8 mouse cellular contexts compared by ENCODE assay signal in genomic region chrX:103477507-103477906, GRCm38 (mm10). TPM values are rescaled to one million over a fixed set of nuclear protein-coding genes. Genes with fewer than 3 reads are reported as not detected.
DNase-seq lines count a peak whose midpoint lies in the region; ATAC-seq and TF ChIP-seq lines count a peak whose summit lies in the region.

No protein-coding gene starts in this region.

- no peak for ATAC-seq in heart, embryonic 11.5 days (replicated peaks; ENCODE audit: insufficient number of reproducible peaks, low FRiP score, low TSS enrichment)
- peak; percentile 61; the same call in 1 of the 2 replicates for ATAC-seq in forebrain, embryonic 12.5 days (ENCODE audit: low FRiP score)
- peak; percentile 69 to 87 for ATAC-seq in hematopoietic stem cell, adult 5-6 weeks (replicated peaks in 1 of 2; ENCODE audit: insufficient read depth in 1 of 2, low FRiP score in 2 of 2, low TSS enrichment in 1 of 2, low read depth in 1 of 2, poor library complexity in 2 of 2, severe bottlenecking in 2 of 2)
- ATAC-seq in megakaryocyte progenitor cell, adult 5-6 weeks (replicated peaks; ENCODE audit: poor library complexity) = peak; percentile 100

- no peaks in the 10 kb centered on the region for H3K9me3 ChIP-seq in heart, embryonic 11.5 days (replicated peaks; ENCODE audit: control insufficient read depth, low read length)
- no peaks in the 10 kb centered on the region for H3K9me3 ChIP-seq in forebrain, embryonic 12.5 days

- no peak overlapping the region for H3K9ac ChIP-seq in heart, embryonic 11.5 days (ENCODE audit: low read depth, low read length)
- H3K9ac ChIP-seq in forebrain, embryonic 12.5 days = no peak overlapping the region

- DNase-seq in heart, adult 11 months = peak; percentile 89
- DNase-seq in c-Kit-positive CD71-negative TER-119-negative erythroid progenitor cells, embryonic 14.5 days (ENCODE audit: low read depth) = peak; percentile 68
- peak; percentile 41 to 65 for DNase-seq in left cerebral cortex, adult 2 months (ENCODE audit: extremely low spot score in 1 of 2, low spot score in 2 of 2)
- peak; percentile 8 for DNase-seq in right cerebral cortex, postnatal 25 days

- peak; percentile 79 for TF ChIP-seq CTCF in left cerebral cortex, adult 2 months (IDR thresholded peaks at IDR 0.05)

- H3K4me1 ChIP-seq in heart, embryonic 11.5 days (ENCODE audit: control insufficient read depth, insufficient read depth, low read length) = no peaks in the 10 kb centered on the region
- no peaks in the 10 kb centered on the region for H3K4me1 ChIP-seq in forebrain, embryonic 12.5 days

- WGBS in heart, embryonic 11.5 days (ENCODE audit: insufficient replicate concordance) = 16% methylated on average over 3 of the region's 3 CpGs
- WGBS in forebrain, embryonic 12.5 days = 12% methylated on average over 3 of the region's 3 CpGs

- no peak overlapping the region for H3K4me2 ChIP-seq in heart, embryonic 11.5 days
- H3K4me2 ChIP-seq in forebrain, embryonic 12.5 days = no peak overlapping the region

- intact Hi-C loops in left cerebral cortex, adult 2 months (cut with DNase I) = no loop called here

- H3K36me3 ChIP-seq in heart, embryonic 11.5 days (ENCODE audit: control insufficient read depth, insufficient read depth, low read length) = no peaks in the 10 kb centered on the region
- H3K36me3 ChIP-seq in forebrain, embryonic 12.5 days (replicated peaks) = no peaks in the 10 kb centered on the region

- no peak overlapping the region for H3K27ac ChIP-seq in heart, embryonic 11.5 days (ENCODE audit: low read depth, low read length)
- H3K27ac ChIP-seq in forebrain, embryonic 12.5 days = no peak overlapping the region
- H3K27ac ChIP-seq in left cerebral cortex, adult 2 months = no peak overlapping the region

- no peak overlapping the region for H3K4me3 ChIP-seq in heart, embryonic 11.5 days (ENCODE audit: low read depth, low read length)
- no peak overlapping the region for H3K4me3 ChIP-seq in forebrain, embryonic 12.5 days (replicated peaks)
- no peak overlapping the region for H3K4me3 ChIP-seq in left cerebral cortex, adult 2 months

- no peaks in the 10 kb centered on the region for H3K27me3 ChIP-seq in heart, embryonic 11.5 days (ENCODE audit: control insufficient read depth, insufficient read depth, low read length)
- H3K27me3 ChIP-seq in forebrain, embryonic 12.5 days = no peaks in the 10 kb centered on the region

RNA-seq across cellular contexts. Expression of gene Gm26992, which starts 55.7 kb away (rescaled TPM):
- polyA plus RNA-seq in heart, embryonic 11.5 days (2014; fragmentation: Nextera tagmentation; extraction: Ambion mirVana) = not detected in 2 replicates
- polyA plus RNA-seq in forebrain, embryonic 12.5 days (2016; fragmentation: Nextera tagmentation; extraction: Ambion mirVana) = not detected in 2 replicates
- total RNA-seq in hematopoietic stem cell, adult 5-6 weeks (2017) = not detected in 2 replicates
- total RNA-seq in left cerebral cortex, adult 2 months (2021) = not detected
- 3.1 TPM in 1 of 2 replicates, not detected in the other for total RNA-seq in megakaryocyte progenitor cell, adult 5-6 weeks (2015)
- not detected in 2 replicates for total RNA-seq in megakaryocyte progenitor cell, adult 5-6 weeks (2017)

Comparison
In these comparisons a context has a peak if more than half of its experiments do, and no peak if none do; other contexts are left out.
1. DNase-seq: peak in every context shown above with its lines; median percentile 89 in heart, adult 11 months; 68 in c-Kit-positive CD71-negative TER-119-negative erythroid progenitor cells, embryonic 14.5 days; 53 in left cerebral cortex, adult 2 months; 8 in right cerebral cortex, postnatal 25 days.